Mouse (Mus musculus): ENCODE results near the gene Rita1.

Rita1 gene

DNA sequence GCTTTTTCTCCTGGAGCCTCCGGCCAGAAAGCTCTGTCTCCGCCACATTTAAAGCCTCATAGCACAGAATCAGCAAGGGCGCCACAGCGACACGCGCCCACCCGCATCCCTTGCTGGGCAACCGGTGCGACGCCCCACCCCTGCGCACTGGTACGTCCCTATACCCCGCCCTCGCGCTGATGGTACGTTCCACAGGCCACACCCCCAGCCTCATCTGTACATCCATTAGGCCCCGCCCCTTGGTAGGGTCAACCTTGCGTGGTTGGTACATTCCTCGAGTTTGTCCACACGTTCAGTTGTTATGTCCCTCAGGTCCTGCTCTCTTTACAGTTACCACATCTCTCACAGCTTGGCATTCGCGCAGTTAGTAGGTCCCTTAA lies at the start of gene Rita1, which contains the start of gene Ddx54:
Gene Rita1, minus strand, starts transcription at position 148 of the 380 bp plus-strand sequence.
Gene Ddx54, plus strand, starts transcription at position 298 of the 380 bp plus-strand sequence.
- peak; percentile 96 to 99 for DNase-seq (ENCODE audit: low spot score in 2 of 2)

DNA sequence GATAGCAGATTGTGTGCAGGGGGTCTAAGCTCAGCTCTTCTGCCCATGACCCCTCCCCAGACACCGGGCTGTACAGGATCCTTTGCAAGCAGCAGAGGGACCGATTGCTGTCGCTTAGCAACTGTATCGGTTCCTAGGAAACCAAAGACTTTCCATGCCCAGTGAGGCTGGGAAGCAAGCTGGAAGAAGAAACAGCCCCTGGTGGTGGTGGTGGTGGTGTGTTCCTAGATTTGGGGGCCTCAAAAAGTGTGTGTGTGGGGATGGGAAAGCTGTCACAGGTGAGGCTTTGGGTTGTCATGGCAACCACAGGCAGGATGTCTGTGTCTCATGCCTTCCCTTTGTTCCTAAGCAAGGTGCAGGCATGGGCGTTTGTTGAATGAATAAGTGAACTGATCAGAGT lies 48.4 kb upstream of the Rita1 start:
- DNase-seq (ENCODE audit: low spot score in 2 of 2), result no peak

DNA sequence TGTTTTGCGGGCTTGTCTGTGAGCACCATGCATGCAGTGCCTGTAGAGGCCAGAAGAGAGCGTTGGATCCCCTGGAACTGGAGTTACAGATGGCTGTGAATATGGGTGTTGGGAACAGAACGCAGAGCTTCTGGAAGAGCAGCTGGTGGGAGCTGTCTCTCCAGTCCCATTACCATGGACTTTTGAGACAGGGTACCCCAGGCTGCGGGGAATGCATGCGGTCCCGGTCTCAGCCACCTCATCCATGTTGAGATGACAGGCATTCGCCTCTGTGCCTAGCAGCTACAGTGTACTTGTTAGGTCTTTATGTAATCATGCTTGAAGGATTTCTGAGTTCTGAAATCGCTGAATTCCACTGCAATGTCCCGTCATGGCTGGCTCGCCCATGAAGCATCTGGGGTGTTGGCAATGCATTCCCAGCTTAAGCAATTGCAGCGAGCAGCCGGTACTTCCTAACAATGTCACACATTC lies 43.9 kb upstream of the Rita1 start:
- DNase-seq (ENCODE audit: low spot score in 2 of 2), result no peak

DNA sequence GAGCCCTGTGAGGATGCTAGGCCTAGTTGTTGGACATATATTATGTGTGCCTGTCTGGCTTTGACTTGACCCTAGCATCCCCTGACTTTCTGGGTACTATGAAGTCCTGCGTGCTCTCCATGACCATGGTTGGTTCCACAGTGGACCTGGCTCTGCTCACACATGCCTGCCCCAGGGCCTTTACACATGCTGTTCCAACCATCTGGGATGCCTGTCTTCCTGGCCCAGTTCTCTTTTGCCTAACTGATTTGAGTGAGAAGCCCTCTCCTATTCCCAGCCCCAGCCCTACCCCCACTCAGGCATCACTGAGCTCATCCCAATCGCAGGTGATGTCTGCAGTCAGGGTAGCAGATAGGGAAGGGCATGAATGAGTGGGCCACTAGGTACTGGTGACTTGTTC lies 41.5 kb upstream of the Rita1 start:
- no peak for DNase-seq (ENCODE audit: low spot score in 2 of 2)

DNA sequence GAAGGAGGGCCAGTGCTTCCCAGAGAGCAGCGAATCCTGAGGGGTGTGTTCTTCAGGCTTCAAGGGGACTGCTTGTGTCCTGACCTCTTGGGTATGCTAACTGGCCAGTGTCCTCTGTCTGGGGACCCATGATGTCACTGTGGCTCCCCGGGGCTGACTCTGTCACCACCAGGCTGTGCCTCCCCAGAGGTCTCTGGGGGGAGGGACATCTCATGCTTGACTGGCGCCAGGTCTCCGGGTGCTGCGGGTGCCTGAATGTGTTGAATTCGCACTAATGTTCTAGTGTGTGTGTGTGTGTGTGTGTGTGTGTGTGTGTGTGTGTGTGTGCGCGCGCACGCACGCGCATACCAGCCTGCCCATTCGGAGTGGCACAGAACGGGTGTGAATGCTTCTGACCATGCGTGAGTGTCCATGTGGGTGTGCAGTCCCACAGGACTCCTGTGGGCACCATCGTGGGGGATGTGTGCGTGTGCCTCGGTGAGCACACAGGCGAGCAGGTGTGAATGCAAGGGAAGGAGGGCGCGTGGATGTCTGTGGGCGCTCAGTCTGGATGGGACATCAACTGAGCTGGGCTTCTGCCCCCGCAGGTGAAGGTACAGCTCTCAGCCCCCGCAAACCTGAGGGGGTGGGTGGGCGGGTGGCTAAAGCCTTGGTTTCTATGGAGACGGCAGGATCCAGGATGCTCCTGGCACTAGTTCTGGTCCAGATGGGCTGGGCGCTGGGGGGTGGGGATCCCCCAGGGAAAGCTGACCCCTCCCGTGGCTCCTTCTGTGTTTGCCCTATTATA lies 40.7 kb upstream of the Rita1 start:
- no peak for DNase-seq (ENCODE audit: low spot score in 2 of 2)

DNA sequence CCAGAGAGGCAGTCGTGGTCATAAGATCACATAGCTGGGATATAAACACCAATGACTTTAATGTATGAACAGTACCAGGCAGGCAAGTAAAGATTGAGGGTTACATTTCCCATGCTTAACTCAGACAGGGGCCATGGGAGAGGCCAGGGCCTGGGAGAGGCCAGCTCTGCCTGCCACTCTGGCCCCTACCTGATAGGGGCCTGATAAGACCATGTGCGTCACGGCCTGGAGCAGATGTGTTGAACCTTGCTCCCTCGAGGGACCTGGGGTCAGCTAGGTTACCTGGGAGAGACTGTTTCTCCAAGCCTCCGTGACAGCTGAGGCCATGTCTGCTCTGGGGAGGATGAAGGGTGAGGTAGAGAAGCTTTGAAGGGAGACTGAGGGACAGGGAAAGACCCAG lies 38.8 kb upstream of the Rita1 start:
- no peak for DNase-seq (ENCODE audit: low spot score in 2 of 2)

- DNase-seq (ENCODE audit: low spot score in 2 of 2), result no peak
Observed at GRCm38 (mm10) chr5:120649938-120650337, 37.5 kb upstream of the Rita1 start.

- DNase-seq (ENCODE audit: low spot score in 2 of 2), result no peak
Observed at GRCm38 (mm10) chr5:120649374-120649933, 37.1 kb upstream of the Rita1 start.

- DNase-seq (ENCODE audit: low spot score in 2 of 2), result no peak
Observed at GRCm38 (mm10) chr5:120648569-120649373, 36.4 kb upstream of the Rita1 start, which contains the start of gene Rasal1. Rasal1 (plus strand) TSS chr5:120648812.

DNA sequence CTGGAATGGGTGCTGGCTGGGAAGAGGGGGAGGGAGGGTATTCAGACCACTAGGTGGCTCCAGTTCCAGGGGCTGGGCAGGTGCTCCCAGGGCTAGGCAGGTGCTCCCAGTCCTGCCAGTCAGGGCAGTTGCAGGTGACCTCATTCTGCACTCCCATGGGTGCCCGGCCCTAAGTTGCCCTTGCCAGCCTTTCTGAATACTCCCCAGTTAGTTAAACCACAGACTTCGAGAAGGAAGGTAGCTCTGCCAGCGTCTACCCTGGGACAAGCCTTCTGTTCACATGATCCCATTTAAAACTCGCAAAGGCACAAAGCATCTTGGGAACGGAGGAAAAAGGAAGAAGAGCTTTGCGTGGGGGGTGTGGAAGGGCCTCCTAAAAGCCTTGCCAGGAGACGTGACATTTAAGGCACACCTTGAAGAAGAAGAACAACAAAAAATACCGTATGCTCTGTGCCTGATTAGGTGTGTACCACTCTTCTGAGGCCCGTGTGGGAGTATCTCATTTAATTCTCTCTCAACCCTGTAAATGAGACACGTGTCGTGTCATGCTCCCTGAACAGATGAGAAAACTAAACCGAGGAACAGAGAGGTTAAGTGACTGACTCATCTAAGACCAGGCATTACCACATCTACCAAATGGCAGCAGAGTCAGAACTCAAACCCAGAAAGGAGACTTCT lies 35.6 kb upstream of the Rita1 start:
- no peak for DNase-seq (ENCODE audit: low spot score in 2 of 2)

DNA sequence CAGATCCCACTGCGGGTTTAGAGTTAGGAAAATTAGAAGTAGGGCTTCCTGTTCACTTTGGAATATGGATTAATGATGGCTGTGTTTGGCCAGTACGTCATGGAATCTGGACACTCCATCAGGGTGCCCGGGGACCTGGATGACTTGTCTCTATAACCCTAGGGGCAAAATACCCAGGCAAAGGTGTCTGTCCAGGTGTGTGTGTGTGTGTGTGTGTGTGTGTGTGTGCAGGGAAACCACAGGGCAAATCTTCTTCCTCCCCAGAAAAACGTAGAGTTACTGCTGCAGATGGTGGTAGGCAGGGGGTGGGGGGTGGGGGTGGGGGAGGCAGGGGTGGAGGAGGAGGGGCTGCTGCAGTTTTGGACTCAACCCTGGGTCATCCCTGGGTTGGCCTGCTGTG lies 35.0 kb upstream of the Rita1 start:
- DNase-seq (ENCODE audit: low spot score in 2 of 2), result no peak

DNA sequence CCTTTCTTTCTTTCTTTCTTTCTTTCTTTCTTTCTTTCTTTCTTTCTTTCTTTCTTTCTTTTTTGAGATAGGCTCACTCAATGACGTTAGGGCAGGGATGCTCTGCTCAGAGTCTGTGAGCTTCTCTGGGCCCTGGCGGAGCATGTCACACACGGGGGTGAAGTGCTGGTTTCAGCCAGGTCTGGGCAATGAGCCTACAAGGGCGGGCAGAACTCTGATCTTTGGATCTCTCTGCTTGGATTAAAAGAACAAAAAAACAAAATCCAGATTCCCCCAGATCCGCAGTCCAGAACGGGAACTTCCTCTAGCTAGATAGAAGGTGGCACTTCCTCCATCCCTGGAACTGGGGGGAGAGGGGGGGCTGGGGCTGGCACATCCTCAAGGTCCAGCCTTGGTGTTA lies 33.5 kb upstream of the Rita1 start:
- DNase-seq (ENCODE audit: low spot score in 2 of 2), result no peak

GRCm38 (mm10) chr5:120644227-120644626 lies 31.8 kb upstream of the Rita1 start:
- no peak for DNase-seq (ENCODE audit: low spot score in 2 of 2)

DNA sequence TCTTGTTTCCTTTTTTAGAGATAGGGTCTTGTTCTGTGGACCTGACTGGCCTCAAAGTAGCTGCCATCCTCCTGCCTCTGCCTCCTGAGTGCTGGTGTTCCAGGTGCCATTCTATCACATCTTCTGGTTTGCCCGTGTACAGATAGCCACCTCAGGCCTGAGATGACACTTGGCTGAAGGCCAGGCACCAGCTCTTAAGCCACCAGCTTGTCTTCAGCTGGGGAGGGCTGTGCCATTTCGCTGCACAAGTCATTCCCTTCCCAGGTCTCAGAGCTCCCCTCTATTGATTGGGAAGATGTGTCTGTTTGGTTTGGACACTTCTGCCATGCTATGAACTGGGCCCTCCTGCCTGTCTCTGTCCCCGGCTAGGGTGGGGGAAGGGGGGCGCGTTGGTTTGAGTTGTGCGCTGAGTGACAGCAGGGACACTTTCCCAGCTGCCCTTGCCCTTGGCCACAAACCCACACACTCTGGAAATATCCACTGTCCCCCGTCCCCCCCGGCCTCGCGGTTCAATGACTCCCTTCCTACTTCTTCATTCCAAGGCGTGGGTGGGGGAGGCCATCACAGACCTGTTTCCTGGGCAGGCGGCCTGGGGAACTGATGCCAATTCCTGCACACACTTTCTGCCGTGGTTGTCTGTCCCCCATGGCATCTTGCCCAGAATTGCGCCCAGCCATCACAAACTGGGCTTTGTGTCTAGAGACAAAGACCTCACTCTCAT lies 31.1 kb upstream of the Rita1 start:
- DNase-seq (ENCODE audit: low spot score in 2 of 2), result no peak

DNA sequence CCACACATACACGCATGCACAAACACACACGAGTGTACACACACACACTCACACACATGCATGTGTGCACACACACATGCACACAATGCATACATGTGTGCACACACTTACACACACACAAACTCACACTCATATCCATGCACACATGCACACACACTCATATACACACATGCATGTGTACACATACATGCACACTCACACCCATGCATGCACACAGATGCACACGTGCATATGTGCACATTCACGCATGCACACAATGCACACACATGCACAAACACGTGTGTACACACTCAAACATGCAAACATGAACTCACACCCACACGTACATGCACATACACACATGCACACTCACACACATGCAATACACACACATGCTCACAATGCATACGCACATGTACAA lies 27.7 kb upstream of the Rita1 start:
- DNase-seq (ENCODE audit: low spot score in 2 of 2), result no peak

GRCm38 (mm10) chr5:120635633-120636032 lies 23.2 kb upstream of the Rita1 start:
- DNase-seq (ENCODE audit: low spot score in 2 of 2), result no peak

DNA sequence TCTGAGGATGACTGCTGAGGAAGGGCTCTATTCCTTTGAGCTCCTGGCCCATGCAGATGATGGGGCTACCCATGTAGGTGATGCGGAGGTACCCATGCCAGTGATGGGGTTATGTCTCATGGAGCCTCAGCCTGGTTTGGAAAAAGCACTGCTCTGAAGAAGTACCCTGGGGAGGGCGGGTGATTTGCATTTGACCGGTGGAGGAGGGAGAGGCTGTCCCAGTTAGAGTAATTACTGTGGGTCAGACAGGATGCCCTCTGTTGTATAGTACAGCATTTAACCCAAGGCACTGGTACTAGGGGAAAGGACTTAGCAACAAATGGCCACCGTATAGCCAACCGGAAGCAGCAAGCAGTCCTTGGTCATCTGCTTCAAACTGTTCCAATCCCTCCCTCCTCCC lies 22.5 kb upstream of the Rita1 start:
- no peak for DNase-seq (ENCODE audit: low spot score in 2 of 2)

DNA sequence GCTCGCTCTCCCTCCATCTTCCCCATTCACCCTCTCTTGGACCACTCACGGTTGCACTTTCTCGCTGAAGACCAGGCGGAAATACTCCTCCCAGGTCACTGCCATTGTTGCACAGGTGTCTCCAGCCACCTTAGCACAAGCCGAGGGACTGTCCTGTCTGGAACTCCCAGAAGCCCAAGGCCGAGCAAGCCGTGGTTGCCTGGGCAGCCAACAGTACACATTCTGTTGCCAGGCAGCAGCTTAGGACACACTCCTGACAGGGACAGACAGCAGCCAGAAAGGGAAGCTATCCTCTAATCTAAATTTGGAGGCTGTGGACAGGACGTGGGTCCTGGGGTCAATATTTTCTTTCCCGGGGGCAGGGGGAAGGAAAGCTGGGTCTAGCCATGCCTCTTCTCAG lies 21.7 kb upstream of the Rita1 start, which contains the start of gene Cfap73:
Gene Cfap73, minus strand, starts transcription at position 105 of the 400 bp plus-strand sequence.
- no peak for DNase-seq (ENCODE audit: low spot score in 2 of 2)

DNA sequence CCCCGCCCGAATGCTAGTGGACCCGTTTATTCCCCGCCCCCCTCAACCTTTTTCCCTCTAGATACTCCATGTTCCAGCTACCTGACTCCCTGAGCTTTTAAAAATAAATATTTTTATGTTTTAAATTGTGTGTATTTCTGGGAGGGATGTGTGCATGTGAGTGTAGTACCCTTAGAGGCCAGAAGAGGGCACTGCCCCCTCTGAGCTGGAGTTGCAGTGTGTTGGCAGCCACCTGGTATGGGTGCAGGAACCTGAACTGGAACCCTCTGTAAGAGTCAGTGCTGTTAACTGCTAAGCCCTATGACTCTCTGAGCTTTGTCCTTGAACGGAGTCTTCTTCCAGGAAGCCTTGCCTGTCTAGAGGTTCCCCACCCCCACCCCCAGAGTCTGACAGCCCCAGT lies 19.5 kb upstream of the Rita1 start:
- DNase-seq (ENCODE audit: low spot score in 2 of 2), result no peak

GRCm38 (mm10) chr5:120631128-120631527 lies 18.7 kb upstream of the Rita1 start:
- no peak for DNase-seq (ENCODE audit: low spot score in 2 of 2)

GRCm38 (mm10) chr5:120628624-120629023 lies 16.2 kb upstream of the Rita1 start:
- no peak for DNase-seq (ENCODE audit: low spot score in 2 of 2)
